Mouse (Mus musculus) neural tube, embryonic 10.5 days (tissue): ENCODE measurements around the gene Phtf2.
"Not testable (repeated sequence)": the region's sequence is repeated elsewhere in the genome, so short reads cannot be mapped to it uniquely, and the experiment has no call there.

Experiments
- DNase-seq: peaks from one replicate; pipeline ENCODE4 v3.0.0-alpha.2; 2017; ENCODE audit warnings: low spot score; ENCODE audit errors: extremely low spot score

Phtf2 gene

DNA sequence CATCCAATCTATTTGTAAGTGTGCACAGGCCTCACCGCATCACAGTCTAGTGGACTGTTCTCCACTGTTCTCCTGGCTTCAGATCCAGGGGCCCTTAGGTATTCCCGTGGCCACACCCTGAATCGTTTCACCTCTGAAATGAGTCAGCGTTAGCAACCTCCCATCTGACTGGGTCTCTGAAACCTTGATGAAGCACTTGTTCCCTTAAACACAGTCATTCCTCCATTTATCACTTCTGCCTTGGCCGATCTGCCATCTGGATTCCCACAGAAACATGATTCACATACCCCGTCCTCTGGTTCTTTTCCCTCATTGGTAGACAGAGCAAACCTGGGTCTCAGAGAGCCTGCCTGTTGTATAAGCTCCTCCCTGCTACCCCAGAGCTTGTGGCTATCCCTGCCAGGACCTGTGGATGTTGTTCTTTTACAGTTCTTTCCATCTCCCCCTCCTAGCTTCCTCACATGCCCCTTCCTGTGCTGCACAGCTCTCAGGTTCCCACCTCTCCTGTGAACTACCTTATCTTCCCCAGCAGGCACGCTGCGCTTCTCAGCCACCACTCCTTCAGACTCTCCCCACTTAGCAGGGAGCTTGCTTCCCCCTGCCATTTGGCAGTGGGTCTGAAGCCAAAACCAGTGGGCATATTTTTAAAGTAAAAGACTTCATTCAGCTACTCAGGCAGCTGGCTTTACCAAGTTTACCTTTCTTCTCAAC lies 103.5 kb downstream of the Phtf2 start:
- no peak for DNase-seq

DNA sequence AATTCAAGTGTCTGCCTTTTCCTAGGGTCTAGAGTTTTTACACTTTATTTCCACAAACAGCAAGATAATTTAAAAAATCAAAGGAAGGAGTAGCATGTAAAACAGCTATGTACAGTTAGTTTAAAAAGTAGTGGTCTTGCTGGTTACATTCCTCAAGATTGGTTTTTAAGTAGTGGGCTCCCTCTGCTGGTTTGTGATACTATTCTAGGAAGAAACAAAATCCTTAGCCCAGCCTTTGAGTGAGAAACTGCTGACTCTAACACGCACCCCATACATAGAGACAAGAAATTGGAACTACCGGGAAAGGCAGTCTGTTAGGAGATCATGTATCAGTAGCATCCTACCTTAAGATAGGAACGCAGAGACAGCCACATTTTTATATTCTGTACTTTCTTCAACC lies 108.6 kb downstream of the Phtf2 start:
- DNase-seq: no peak

DNA sequence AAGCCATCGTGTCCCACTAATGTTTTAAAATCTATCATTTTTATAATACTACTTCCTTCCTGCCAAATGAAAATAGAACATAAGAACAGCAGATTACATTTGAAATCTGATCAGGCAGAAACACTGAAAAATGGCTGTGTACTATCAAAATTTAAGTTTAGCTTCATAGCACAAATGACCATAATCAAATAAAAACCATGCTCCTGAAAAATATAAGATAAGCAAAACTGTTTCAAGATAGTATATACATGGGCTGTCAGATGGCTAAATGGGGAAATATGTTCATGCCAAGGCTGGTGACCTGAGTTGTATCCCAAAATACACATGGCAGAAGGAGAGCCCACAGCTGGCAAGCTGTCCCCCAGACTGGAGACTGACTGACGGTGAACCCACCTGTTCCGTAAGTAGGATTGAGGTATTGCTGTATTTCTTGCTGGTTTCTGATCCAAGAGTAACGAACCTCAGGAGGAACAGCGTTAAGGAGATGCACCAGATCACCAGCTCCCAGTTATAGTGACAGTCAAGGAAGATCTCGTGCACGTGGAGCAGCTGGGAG lies 116.5 kb downstream of the Phtf2 start:
- no peak for DNase-seq

DNA sequence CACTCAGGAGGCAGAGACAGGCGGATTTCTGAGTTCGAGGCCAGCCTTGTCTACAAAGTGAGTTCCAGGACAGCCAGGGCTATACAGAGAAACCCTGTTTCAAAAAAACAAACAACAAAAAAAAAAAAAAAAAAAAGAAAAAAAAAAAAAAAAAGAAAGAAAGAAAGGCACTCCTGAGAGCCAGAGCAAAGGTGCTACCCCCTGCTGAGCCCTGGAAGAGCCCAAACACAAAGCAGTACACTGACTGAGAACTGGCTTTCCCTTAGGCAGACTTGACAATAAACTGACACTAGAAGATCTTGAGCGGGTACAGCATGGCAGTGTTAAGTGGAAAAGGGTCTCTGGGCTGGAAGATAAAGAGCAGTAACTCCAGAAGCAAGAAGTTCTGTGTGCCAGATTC lies 119.5 kb downstream of the Phtf2 start:
- not testable (repeated sequence) for DNase-seq

DNA sequence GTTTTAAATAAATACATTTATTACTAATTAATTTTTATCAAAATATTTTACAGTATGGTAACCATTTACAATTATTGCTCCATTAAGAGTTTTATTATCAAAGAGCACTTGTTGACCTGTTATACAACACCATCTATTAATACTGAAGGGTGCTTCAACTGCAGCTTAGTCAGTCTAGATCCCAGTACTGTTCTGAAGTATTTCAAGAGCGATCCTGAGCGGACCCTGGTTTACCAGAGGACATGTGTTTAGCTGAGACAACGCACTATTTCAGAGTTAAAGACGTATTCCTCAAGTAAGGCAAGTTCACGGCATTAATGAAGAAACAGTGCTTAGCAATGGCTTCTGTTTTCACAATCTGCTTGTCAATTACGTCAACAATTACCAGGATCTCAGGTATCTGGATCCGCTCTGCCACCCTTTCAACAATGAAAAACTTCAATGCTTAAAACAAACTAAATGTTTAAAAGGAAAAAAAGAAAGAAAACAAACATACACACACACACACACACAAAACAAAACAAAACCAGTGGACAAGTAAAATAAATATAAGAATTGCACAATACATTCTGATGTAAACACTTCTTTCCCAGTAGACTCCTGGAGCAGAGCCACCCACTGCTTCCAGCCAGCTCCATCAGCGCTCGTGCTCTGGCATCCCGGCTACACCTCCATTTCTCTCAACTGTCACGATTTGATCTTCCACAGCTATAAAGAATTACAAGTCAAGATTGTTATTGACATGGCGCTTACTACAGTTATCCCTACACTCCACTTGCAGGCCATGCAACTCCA lies 121.4 kb downstream of the Phtf2 start:
- no peak for DNase-seq

DNA sequence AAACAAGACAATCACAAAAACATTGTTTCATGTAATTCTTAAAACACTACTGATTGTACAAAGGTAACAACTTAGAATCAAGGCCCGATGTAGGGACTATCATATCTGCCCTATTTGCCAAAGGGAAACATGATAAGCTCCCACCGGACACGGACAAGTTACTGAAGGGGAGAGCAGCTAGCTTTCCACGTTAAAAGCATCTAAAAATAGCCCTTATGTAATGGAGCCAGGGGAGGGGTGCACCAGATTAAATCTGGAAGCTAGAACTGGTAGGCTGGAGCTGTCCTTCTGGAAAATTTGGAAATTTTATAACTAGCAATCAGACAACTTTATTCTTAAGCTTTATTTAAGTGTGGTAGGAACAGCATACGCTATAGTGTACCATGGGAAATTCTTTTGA lies 122.2 kb downstream of the Phtf2 start:
- no peak for DNase-seq

DNA sequence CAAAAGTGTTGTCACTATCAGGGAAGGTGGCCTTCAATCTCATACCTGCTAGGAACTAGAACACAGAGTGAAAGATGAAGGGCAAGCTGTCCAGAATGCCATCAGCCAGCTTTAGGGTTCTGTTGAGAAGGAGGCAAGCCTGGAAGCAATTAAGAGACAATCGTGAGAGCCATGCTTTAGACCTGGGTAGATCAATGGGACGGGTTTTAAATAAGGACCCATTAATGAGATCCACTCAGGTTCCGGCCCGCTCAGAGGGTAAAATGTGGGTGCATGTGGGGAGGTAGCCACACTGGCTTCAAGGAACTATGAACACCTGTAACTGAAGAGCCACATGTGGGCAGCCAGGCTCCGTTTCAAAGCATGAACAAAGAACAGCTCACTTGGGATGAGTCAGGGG lies 128.0 kb downstream of the Phtf2 start:
- no peak for DNase-seq

DNA sequence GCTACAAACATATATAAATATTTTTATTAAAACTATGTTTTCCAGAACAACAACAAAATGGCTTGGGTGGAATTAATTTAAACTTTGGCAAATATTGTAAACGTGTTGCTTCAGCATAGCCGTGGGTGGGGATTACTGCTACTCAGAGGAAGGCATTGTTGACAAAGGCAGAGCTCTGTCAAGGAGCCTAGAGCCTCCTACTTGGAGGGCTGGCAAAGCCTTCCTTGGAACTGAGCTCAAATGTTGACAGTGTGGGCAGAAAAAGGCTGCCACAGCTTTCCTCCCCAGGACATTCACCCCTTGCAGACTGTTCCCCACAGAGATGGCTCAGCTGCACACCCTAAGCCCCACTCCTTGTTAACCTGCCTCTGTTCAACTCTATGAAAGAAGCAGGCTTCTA lies 128.8 kb downstream of the Phtf2 start:
- no peak for DNase-seq

DNA sequence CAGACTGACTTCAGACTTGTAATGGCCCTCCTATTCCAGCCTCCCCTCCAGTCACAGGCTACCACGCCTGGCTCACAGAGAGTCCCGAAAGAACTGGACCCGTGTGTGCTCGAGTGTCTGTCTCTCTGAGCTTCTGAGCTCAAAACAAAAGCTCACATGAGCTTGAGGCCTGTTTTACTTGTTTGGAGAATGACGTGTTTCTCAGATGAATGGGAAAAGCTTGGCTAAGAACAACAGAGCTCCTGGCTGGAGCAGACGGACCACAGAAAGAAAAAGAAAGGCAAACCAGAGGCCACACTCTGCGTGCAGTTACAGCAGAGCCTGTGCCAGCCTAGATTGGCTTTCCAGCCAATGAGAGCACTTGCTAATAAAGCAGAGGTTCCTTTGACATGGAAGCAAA lies 130.2 kb downstream of the Phtf2 start:
- no peak for DNase-seq

DNA sequence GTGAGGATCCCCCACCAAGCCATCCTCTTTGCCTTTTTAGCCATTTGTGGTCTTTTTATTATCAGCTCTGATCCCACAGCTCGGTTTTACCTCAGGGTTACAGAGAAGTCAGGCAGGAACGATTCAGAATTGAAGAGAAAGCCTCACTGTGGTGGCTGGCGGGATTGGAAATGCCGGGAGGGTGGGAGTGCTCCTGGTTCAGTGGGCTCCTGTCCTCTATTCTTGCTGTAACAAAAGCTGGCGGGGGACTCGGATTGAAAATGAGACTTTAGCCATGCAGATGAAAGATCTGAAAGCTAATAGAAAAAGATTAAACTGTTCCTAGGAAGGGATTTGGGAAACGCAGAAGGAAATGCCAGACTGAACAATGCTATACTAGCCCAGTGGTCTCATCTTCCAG lies 130.9 kb downstream of the Phtf2 start:
- DNase-seq: no peak

DNA sequence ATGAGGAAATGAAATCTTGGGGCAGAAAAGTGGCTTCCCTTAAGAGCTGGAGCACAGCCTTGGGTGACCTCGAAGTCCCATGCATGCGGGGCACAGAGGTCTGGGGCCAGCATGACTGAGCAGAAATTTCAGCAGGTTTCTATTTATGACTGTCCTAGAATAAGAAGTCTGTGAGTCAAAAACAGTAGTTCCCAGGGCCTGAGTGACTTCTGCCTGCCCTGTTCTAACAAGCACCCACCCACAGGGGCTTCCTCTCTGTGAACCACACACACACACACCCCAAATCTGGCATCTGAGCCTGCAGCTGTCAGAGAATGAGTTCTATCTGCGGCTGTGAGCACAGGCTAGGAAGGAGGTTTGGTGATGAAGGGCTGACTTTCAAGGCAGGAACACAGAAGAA lies 132.4 kb downstream of the Phtf2 start:
- DNase-seq: no peak

DNA sequence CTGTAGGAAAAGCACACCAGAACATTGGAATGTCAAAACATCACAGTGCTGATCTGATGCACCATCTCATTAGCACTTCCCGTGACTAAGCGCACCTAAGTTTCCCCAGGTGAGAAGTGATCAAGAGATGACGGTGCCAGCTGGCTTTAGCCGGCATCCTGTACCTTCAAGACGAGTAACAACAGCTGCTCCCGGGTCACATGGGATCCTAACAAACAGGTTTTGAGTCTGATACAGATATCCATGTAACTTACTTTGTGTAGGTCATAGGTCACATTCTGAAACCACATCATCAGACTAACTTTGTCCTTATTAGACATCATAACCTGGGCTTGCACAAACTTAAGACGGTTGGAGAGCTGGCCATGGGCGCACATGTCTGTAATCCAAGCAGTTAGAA lies 133.1 kb downstream of the Phtf2 start:
- DNase-seq: no peak

DNA sequence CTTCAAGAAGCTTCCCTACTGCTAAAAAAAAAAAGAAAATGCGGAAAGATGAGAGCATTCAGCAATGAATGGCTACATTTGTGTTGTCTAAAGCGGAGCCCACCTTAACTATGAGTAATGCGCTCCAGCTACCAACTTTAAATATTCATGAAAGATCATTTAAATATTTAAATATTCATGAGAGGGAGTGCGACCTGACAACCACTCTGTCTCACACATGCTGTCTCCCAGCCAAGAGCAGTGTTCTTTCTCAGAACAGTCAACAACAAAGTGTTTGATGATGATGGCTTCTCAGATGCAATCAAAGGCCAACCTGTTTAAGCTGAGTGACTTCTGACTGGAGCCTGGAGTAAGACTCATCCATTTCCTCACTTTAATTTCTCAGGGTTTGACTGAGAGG lies 133.8 kb downstream of the Phtf2 start:
- no peak for DNase-seq

DNA sequence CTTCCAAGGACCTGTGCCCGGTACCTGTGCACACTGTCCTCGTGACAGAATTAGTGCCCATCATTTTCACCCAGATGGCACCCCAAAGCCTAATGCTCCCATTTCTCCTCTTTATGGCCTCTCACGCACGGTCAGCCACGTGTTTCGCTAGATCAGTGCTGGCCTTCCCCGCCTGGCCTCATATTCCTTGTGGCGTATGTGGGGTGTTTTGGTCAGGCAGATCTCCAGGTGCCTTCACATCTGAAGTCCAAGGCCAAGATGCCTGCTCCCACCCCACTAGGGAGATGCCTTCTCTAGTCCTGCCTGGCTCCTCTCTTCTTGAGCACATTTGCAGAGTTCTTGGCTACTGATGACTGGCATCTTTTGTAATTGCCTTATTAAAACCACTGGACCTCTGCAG lies 140.0 kb downstream of the Phtf2 start:
- DNase-seq: no peak

DNA sequence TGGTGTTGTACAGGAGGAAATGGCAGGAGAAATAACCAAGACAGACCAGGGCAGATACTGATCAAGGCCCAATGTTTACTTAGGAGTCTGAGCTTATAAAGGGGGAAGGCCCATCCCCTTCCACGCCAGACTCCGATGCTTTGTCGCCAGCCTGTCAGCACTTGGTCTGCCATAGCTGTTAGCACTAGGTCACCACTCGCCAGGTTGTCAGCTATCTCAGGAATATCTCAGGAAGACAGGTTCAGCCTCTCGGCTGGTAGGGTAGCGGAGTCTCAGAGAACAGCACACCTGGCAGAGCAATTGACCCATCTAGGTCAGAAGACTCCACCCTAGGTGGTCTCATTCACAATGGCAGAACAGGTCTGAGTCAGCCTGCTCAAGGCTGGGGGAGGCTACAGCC lies 140.7 kb downstream of the Phtf2 start:
- DNase-seq: no peak

DNA sequence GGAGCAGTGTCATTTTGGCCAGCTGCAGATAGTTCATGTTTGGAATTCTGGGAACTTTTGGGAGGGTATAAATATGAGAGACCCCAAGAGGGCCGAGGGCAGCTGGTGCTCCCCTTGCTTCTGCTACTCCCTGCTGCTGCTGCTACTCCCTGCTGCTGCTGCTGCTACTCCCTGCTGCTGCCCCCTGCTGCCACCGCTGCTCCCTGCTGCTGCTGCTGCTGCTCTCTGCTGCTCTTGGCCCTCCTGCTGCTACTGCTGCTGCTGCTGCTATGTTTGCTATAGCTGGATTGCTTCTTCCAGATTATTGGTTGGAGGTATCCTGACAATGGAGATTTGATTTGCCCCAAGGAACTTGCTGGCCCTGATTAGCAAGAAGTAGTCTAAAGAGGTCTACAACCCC lies 143.1 kb downstream of the Phtf2 start:
- no peak for DNase-seq

DNA sequence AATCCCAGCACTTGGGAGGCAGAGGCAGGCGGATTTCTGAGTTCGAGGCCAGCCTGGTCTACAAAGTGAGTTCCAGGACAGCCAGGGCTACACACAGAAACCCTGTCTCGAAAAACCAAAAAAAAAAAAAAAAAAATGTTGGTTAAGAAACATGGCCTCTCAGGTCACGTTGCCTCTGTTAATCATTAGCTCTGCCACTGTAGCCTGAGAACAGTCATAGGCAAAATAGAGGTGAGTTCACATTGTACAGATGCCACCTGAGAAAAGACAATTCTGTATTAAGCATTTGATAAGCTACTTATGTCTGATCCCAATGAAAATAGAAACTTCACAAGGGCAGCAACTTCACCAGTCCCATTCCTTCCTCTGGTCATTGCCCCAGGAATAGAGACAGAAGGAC lies 158.7 kb downstream of the Phtf2 start:
- not testable (repeated sequence) for DNase-seq

DNA sequence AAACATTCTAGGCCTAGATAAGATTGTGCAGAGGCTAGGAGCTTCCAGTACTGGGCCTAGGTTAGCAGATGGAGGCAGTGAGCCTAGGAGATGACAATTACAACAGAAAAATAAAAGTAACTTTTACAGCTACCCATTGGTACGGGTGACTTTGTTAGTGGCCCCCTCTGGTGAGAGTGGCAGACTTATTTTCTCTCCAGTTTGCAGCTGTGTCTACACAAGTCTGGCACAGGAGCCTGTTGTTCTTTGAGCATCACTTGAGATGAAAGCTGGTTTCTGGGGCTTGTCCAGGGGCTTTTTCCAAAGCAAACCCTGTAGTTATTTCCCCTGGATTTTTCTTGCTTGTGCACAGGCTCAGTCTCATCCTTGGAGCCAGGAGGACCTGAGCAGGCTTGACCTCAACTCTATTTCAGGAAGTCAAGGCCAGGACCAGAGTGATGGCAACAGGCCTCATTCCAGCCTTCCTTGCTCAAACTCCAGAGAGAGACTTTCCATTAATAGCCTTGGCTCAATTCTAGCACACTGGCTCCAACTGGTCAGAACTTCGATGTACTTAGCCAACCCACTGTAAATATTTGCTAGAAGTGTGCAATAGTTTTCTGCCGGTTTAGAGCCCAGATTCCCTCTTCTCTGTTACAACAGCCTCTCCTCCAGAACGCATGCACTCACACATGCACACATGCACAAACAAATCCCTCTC lies 161.6 kb downstream of the Phtf2 start:
- no peak for DNase-seq

DNA sequence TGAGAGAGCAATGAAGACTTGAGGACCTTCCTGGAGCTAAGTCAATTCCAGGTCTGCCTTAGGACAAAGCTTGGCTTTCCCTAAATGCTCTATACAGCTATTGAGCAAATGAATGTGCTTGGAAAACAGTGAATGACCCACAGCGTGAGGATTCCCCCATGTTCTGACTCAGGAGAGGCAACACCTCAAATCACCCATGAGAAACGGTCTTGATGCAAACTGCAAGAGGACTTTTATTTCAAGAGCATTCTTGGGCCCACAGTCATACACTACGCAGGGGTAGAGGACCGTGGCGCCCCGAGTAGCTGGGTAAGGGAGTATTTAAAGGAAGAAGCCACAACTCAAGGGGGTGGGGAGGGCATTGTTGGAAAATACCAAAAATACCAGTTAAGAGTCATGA lies 165.9 kb downstream of the Phtf2 start:
- DNase-seq: not testable (repeated sequence)

DNA sequence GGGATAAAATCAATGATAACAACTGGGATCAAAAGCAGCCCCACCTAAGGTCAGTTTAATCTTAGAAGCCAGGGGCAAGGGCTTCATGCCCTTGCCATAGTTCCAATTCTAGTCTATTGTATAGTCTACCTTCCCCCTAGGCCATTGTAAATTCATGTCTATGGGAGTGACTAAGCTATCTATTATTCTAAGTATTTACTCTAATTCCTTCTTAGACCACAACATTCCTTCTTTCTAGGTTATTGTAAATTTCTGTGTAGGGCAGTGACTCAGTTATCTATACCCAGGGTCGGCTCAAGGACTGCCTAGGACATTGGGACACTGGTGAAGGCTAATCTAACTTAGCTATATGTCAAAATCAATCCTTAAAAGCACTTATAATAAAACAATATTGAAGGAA lies 167.3 kb downstream of the Phtf2 start:
- DNase-seq: not testable (repeated sequence)

DNA sequence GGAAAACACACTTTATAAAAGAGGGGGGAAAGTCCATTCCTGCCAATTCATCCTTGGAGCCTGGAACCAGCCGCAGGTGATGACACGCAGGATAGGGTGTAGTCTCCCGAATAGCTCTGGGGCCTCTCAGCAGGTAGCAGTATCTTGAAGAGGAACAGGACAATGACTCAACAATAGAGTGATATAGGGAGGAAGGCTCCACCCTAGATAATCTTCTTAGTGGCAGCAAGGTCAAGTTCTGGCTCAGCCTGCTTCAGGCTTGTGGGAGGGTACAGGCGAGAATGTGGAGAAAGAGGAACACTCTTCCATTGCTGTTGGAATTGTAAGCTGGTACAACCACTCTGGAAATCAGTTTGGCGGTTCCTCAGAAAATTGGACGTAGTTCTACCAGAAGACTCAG lies 171.1 kb downstream of the Phtf2 start:
- DNase-seq: not testable (repeated sequence)
